Mouse (Mus musculus) stomach, embryonic 16.5 days (tissue): ENCODE measurements around the gene Shb. TPM values are rescaled to one million over a fixed set of nuclear protein-coding genes. Genes with fewer than 3 reads are reported as not detected.

Experiments
- ATAC-seq: fragments of 200-750 bp; cut with Nextera tagmentation; 2 replicates; pipeline ENCODE4 v1.8.0; 2017; ENCODE audit warnings: moderate number of reproducible peaks, moderate TSS enrichment; ENCODE audit not compliant: insufficient read depth, low FRiP score
- H3K27ac ChIP-seq: fragments of 300-500 bp; sonication (generic); 2 replicates; pipeline ENCODE4 v1.5.1; 2014; ENCODE audit warnings: low read length
- H3K27me3 ChIP-seq: fragments of 300-500 bp; sonication (generic); 2 replicates; pipeline ENCODE4 v1.6.1; 2014; ENCODE audit warnings: low read length, control low read depth, mixed read lengths; ENCODE audit not compliant: control insufficient read depth, insufficient read depth
- H3K36me3 ChIP-seq: fragments of 300-500 bp; sonication (generic); 2 replicates; pipeline ENCODE4 v1.6.1; 2014; ENCODE audit warnings: low read length; ENCODE audit not compliant: control insufficient read depth, insufficient read depth
- H3K4me1 ChIP-seq: fragments of 300-500 bp; sonication (generic); 2 replicates; pipeline ENCODE4 v1.6.1; 2014; ENCODE audit warnings: low read length, control low read depth, mixed read lengths; ENCODE audit not compliant: control insufficient read depth, insufficient read depth
- H3K4me2 ChIP-seq: fragments of 300-500 bp; sonication (generic); 2 replicates; pipeline ENCODE4 v1.6.1; 2014; ENCODE audit warnings: low read depth, low read length, mixed read lengths
- H3K4me3 ChIP-seq: fragments of 300-500 bp; sonication (generic); replicated peaks from 2 replicates; pipeline ENCODE4 v1.5.1; 2014; ENCODE audit warnings: mild to moderate bottlenecking, low read length
- H3K9ac ChIP-seq: fragments of 300-500 bp; sonication (generic); 2 replicates; pipeline ENCODE4 v1.6.1; 2014; ENCODE audit warnings: low read length
- H3K9me3 ChIP-seq: fragments of 300-500 bp; sonication (generic); replicated peaks from 2 replicates; pipeline ENCODE4 v1.6.1; 2016; ENCODE audit warnings: low read length, control low read depth; ENCODE audit not compliant: control insufficient read depth
- WGBS: fragments of 180-500 bp; shearing (Covaris S2); extraction: QIAGEN DNeasy Blood & Tissue Kit; methylation state at CpG from one replicate; pipeline ENCODE4 v1.1.7; 2014; 5-methylcytosine and 5-hydroxymethylcytosine counted together
- polyA plus RNA-seq: library from polyadenylated mRNA; unstranded; fragments of >200 nt; fragmentation: Nextera tagmentation; extraction: Ambion mirVana; gene quantifications from 2 replicates; pipeline ENCODE4 v1.2.1, GENCODE M21; 2015

Shb gene
- polyA plus RNA-seq, 1 experiment from 2014 or later: 2.7 TPM

- H3K4me2 ChIP-seq: no peak overlapping the region
- no peaks in the 10 kb centered on the region for H3K9me3 ChIP-seq
- H3K4me1 ChIP-seq: peaks cover 59% of the 10 kb centered on the region
- WGBS: 65% methylated on average over 8 of the region's 8 CpGs
- no peaks in the 10 kb centered on the region for H3K27me3 ChIP-seq
- H3K9ac ChIP-seq: 0 out of 2 replicates have a peak overlapping the region, but pooled peaks have one; percentile 46
- H3K36me3 ChIP-seq: no peaks in the 10 kb centered on the region
- ATAC-seq: peak; percentile 54; the same call in 1 of the 2 replicates
- H3K27ac ChIP-seq: peak overlapping the region; percentile 81
- H3K4me3 ChIP-seq: no peak overlapping the region
Measured at GRCm38 (mm10) chr4:45483271-45484245, 48.7 kb downstream of the Shb start.

- 65% methylated on average over 13 of the region's 13 CpGs for WGBS
- no peaks in the 10 kb centered on the region for H3K27me3 ChIP-seq
- H3K9me3 ChIP-seq: no peaks in the 10 kb centered on the region
- H3K27ac ChIP-seq: peak overlapping the region; percentile 39; the same call in 1 of the 2 replicates
- no peaks in the 10 kb centered on the region for H3K36me3 ChIP-seq
- ATAC-seq: peak; percentile 50; the same call in 1 of the 2 replicates
- H3K4me1 ChIP-seq: peaks cover 55% of the 10 kb centered on the region
- no peak overlapping the region for H3K4me3 ChIP-seq
- H3K4me2 ChIP-seq: no peak overlapping the region
- no peak overlapping the region for H3K9ac ChIP-seq
Measured at GRCm38 (mm10) chr4:45482271-45482670, 50.0 kb downstream of the Shb start.

GRCm38 (mm10) chr4:45481431-45481830 lies 50.8 kb downstream of the Shb start:
- Histone ChIP-seq H3K36me3 (no peaks in the 10 kb centered on the region), H3K27me3 (no peaks in the 10 kb centered on the region), H3K9me3 (no peaks in the 10 kb centered on the region), H3K4me2 (no peak overlapping the region), H3K27ac (no peak overlapping the region), H3K9ac (no peak overlapping the region), H3K4me1 (peaks cover 55% of the 10 kb centered on the region), H3K4me3 (no peak overlapping the region)
- 72% methylated on average over 5 of the region's 5 CpGs for WGBS
- no peak for ATAC-seq

- WGBS: 54% methylated on average over 3 of the region's 3 CpGs
- no peak for ATAC-seq
- H3K27ac ChIP-seq: no peak overlapping the region
- H3K36me3 ChIP-seq: no peaks in the 10 kb centered on the region
- no peak overlapping the region for H3K9ac ChIP-seq
- H3K4me1 ChIP-seq: peaks cover 59% of the 10 kb centered on the region
- H3K4me3 ChIP-seq: no peak overlapping the region
- no peaks in the 10 kb centered on the region for H3K9me3 ChIP-seq
- no peaks in the 10 kb centered on the region for H3K27me3 ChIP-seq
- no peak overlapping the region for H3K4me2 ChIP-seq
Measured at GRCm38 (mm10) chr4:45480595-45480994, 51.7 kb downstream of the Shb start.

- WGBS: 65% methylated on average over 10 of the region's 10 CpGs
- Histone ChIP-seq H3K9me3 (no peaks in the 10 kb centered on the region), H3K36me3 (no peaks in the 10 kb centered on the region), H3K4me1 (peaks cover 63% of the 10 kb centered on the region), H3K4me2 (no peak overlapping the region), H3K4me3 (no peak overlapping the region), H3K9ac (no peak overlapping the region), H3K27ac (no peak overlapping the region), H3K27me3 (no peaks in the 10 kb centered on the region)
- ATAC-seq: no peak
Measured at GRCm38 (mm10) chr4:45479433-45479832, 52.8 kb downstream of the Shb start.

GRCm38 (mm10) chr4:45478178-45478577 lies 54.1 kb downstream of the Shb start:
- peaks cover 63% of the 10 kb centered on the region for H3K4me1 ChIP-seq
- peak overlapping the region; percentile 32 for H3K9ac ChIP-seq
- no peak overlapping the region for H3K4me2 ChIP-seq
- 56% methylated on average over 7 of the region's 7 CpGs for WGBS
- H3K36me3 ChIP-seq: no peaks in the 10 kb centered on the region
- no peaks in the 10 kb centered on the region for H3K9me3 ChIP-seq
- H3K4me3 ChIP-seq: no peak overlapping the region
- ATAC-seq: 0 out of 2 replicates have a peak, but pooled peaks have one; percentile 7
- H3K27me3 ChIP-seq: no peaks in the 10 kb centered on the region
- peak overlapping the region; percentile 11; the same call in 1 of the 2 replicates for H3K27ac ChIP-seq

GRCm38 (mm10) chr4:45477047-45477446 lies 55.2 kb downstream of the Shb start:
- Histone ChIP-seq H3K36me3 (no peaks in the 10 kb centered on the region), H3K27me3 (no peaks in the 10 kb centered on the region)

GRCm38 (mm10) chr4:45474832-45475231 lies 57.4 kb downstream of the Shb start:
- no peaks in the 10 kb centered on the region for H3K36me3 ChIP-seq
- H3K27me3 ChIP-seq: no peaks in the 10 kb centered on the region
- H3K27ac ChIP-seq: peak overlapping the region; percentile 44; the same call in 1 of the 2 replicates
- no peaks in the 10 kb centered on the region for H3K9me3 ChIP-seq
- H3K9ac ChIP-seq: 0 out of 2 replicates have a peak overlapping the region, but pooled peaks have one; percentile 4
- peaks cover 62% of the 10 kb centered on the region for H3K4me1 ChIP-seq
- no peak overlapping the region for H3K4me2 ChIP-seq
- H3K4me3 ChIP-seq: no peak overlapping the region
- 57% methylated on average over 5 of the region's 5 CpGs for WGBS
- ATAC-seq: no peak

More at GRCm38 (mm10) chr4:45477047-45477446, 55.2 kb downstream of the Shb start:
- 75% methylated on average over 3 of the region's 3 CpGs for WGBS
- ATAC-seq: no peak
- Histone ChIP-seq H3K27ac (no peak overlapping the region), H3K9me3 (no peaks in the 10 kb centered on the region), H3K4me2 (no peak overlapping the region), H3K4me1 (peaks cover 68% of the 10 kb centered on the region), H3K4me3 (no peak overlapping the region), H3K9ac (no peak overlapping the region)

GRCm38 (mm10) chr4:45474131-45474530 lies 58.1 kb downstream of the Shb start:
- no peak overlapping the region for H3K27ac ChIP-seq
- no peak overlapping the region for H3K9ac ChIP-seq
- peaks cover 57% of the 10 kb centered on the region for H3K4me1 ChIP-seq
- no peaks in the 10 kb centered on the region for H3K36me3 ChIP-seq
- 86% methylated on average over 4 of the region's 4 CpGs for WGBS
- H3K4me3 ChIP-seq: no peak overlapping the region
- H3K27me3 ChIP-seq: no peaks in the 10 kb centered on the region
- H3K9me3 ChIP-seq: no peaks in the 10 kb centered on the region
- no peak overlapping the region for H3K4me2 ChIP-seq
- no peak for ATAC-seq
